Mouse (Mus musculus) limb, embryonic 15.5 days (tissue): ENCODE measurements around the gene Mfsd12. TPM values are rescaled to one million over a fixed set of nuclear protein-coding genes. Genes with fewer than 3 reads are reported as not detected.

Experiments used
- ATAC-seq: fragments of 200-750 bp; cut with Nextera tagmentation; 2 replicates; pipeline ENCODE4 v1.8.0; 2017; ENCODE audit warnings: low read depth, moderate TSS enrichment; ENCODE audit not compliant: insufficient number of reproducible peaks, low FRiP score, low TSS enrichment
- H3K27ac ChIP-seq: fragments of 300-500 bp; sonication (generic); 2 replicates; pipeline ENCODE4 v1.5.1; 2015; ENCODE audit warnings: moderate library complexity, mild to moderate bottlenecking, inconsistent platforms
- H3K27me3 ChIP-seq: fragments of 300-500 bp; sonication (generic); 2 replicates; pipeline ENCODE4 v1.6.1; 2015; ENCODE audit warnings: inconsistent platforms
- H3K36me3 ChIP-seq: fragments of 300-500 bp; sonication (generic); 2 replicates; pipeline ENCODE4 v1.6.1; 2015; ENCODE audit warnings: inconsistent platforms
- H3K4me1 ChIP-seq: fragments of 300-500 bp; sonication (generic); 2 replicates; pipeline ENCODE4 v1.6.1; 2015; ENCODE audit warnings: inconsistent platforms
- H3K4me2 ChIP-seq: fragments of 300-500 bp; sonication (generic); 2 replicates; pipeline ENCODE4 v1.6.1; 2015; ENCODE audit warnings: mild to moderate bottlenecking, inconsistent platforms
- H3K4me3 ChIP-seq: fragments of 300-500 bp; sonication (generic); 2 replicates; pipeline ENCODE4 v1.5.1; 2015; ENCODE audit warnings: mild to moderate bottlenecking, inconsistent platforms
- H3K9ac ChIP-seq: fragments of 300-500 bp; sonication (generic); 2 replicates; pipeline ENCODE4 v1.6.1; 2015; ENCODE audit warnings: inconsistent platforms
- H3K9me3 ChIP-seq: fragments of 300-500 bp; sonication (generic); 2 replicates; pipeline ENCODE4 v1.6.1; 2016; ENCODE audit warnings: inconsistent platforms
- WGBS: fragments of 180-500 bp; shearing (Covaris S2); methylation state at CpG from one replicate; pipeline ENCODE4 v1.1.7; 2015; 5-methylcytosine and 5-hydroxymethylcytosine counted together
- polyA plus RNA-seq: library from polyadenylated mRNA; unstranded; fragments of >200 nt; fragmentation: Nextera tagmentation; extraction: Ambion mirVana; gene quantifications from 2 replicates; pipeline ENCODE4 v1.2.1, GENCODE M21; 2015

Gene Mfsd12
- polyA plus RNA-seq, 1 experiment from 2014 or later: 13.3 TPM

GRCm38 (mm10) chr10:81360721-81361120 is 3.4 kb downstream of the Mfsd12 start:
- Histone ChIP-seq H3K4me2 (no peak overlapping the region), H3K36me3 (peaks cover 10% of the 10 kb centered on the region; the same call in 1 of the 2 replicates), H3K4me1 (peaks cover 63% of the 10 kb centered on the region), H3K27me3 (peaks cover 36% of the 10 kb centered on the region), H3K27ac (no peak overlapping the region), H3K4me3 (no peak overlapping the region), H3K9ac (no peak overlapping the region), H3K9me3 (no peaks in the 10 kb centered on the region)
- no peak for ATAC-seq
- 54% methylated on average over 8 of the region's 8 CpGs for WGBS

- H3K4me2 ChIP-seq: no peak overlapping the region
- H3K27me3 ChIP-seq: peaks cover 34% of the 10 kb centered on the region
- WGBS: 74% methylated on average over 12 of the region's 12 CpGs
- H3K9ac ChIP-seq: no peak overlapping the region
- peaks cover 55% of the 10 kb centered on the region for H3K4me1 ChIP-seq
- peaks cover 25% of the 10 kb centered on the region for H3K36me3 ChIP-seq
- no peak overlapping the region for H3K27ac ChIP-seq
- H3K9me3 ChIP-seq: no peaks in the 10 kb centered on the region
- no peak overlapping the region for H3K4me3 ChIP-seq
- no peak for ATAC-seq
Observed at GRCm38 (mm10) chr10:81362336-81362949, 5.2 kb downstream of the Mfsd12 start.

GRCm38 (mm10) chr10:81363436-81364346 is 6.4 kb downstream of the Mfsd12 start:
- peaks cover 34% of the 10 kb centered on the region for H3K27me3 ChIP-seq
- 13% methylated on average over 52 of the region's 54 CpGs for WGBS
- no peak for ATAC-seq
- H3K36me3 ChIP-seq: peaks cover 37% of the 10 kb centered on the region
- peaks cover 44% of the 10 kb centered on the region for H3K4me1 ChIP-seq
- peak overlapping the region; percentile 50 for H3K4me2 ChIP-seq
- H3K4me3 ChIP-seq: peak overlapping the region; percentile 32
- H3K27ac ChIP-seq: no peak overlapping the region
- H3K9ac ChIP-seq: peak overlapping the region; percentile 23; the same call in 1 of the 2 replicates
- no peaks in the 10 kb centered on the region for H3K9me3 ChIP-seq

- 14% methylated on average over 28 of the region's 28 CpGs for WGBS
- Histone ChIP-seq H3K27me3 (peaks cover 34% of the 10 kb centered on the region), H3K4me1 (peaks cover 39% of the 10 kb centered on the region), H3K4me2 (peak overlapping the region; percentile 50), H3K9ac (peak overlapping the region; percentile 23; the same call in 1 of the 2 replicates), H3K27ac (no peak overlapping the region; the same call in 1 of the 2 replicates), H3K9me3 (no peaks in the 10 kb centered on the region), H3K36me3 (peaks cover 46% of the 10 kb centered on the region), H3K4me3 (peak overlapping the region; percentile 32)
- ATAC-seq: no peak
Observed at GRCm38 (mm10) chr10:81364666-81365065, 7.4 kb downstream of the Mfsd12 start.

- Histone ChIP-seq H3K27ac (no peak overlapping the region), H3K36me3 (peaks cover 46% of the 10 kb centered on the region), H3K4me3 (no peak overlapping the region; the same call in 1 of the 2 replicates), H3K4me2 (peak overlapping the region; percentile 50; the same call in 1 of the 2 replicates), H3K9ac (no peak overlapping the region), H3K27me3 (peaks cover 34% of the 10 kb centered on the region), H3K4me1 (peaks cover 39% of the 10 kb centered on the region), H3K9me3 (no peaks in the 10 kb centered on the region)
- 40% methylated on average over 4 of the region's 4 CpGs for WGBS
- ATAC-seq: no peak
Observed at GRCm38 (mm10) chr10:81365073-81365472, 7.8 kb downstream of the Mfsd12 start.

- no peak within 1 kb of the TSS for H3K27ac ChIP-seq
- peak within 1 kb of the TSS; percentile 50 for H3K4me2 ChIP-seq
- H3K9ac ChIP-seq: peak within 1 kb of the TSS; percentile 23; the same call in 1 of the 2 replicates
- H3K36me3 ChIP-seq: peaks cover 52% of the 10 kb centered on the region
- H3K4me1 ChIP-seq: peaks cover 35% of the 10 kb centered on the region
- WGBS: 33% methylated on average over 12 of the region's 12 CpGs
- no peaks in the 10 kb centered on the region for H3K9me3 ChIP-seq
- H3K27me3 ChIP-seq: peaks cover 34% of the 10 kb centered on the region
- H3K4me3 ChIP-seq: peak within 1 kb of the TSS; percentile 32
- no peak for ATAC-seq
Observed at GRCm38 (mm10) chr10:81365672-81366476, 8.6 kb downstream of the Mfsd12 start, which contains the start of gene 4930404N11Rik. Gene 4930404N11Rik, minus strand, starts transcription at chr10:81365816.

GRCm38 (mm10) chr10:81366477-81367206 is 9.4 kb downstream of the Mfsd12 start:
- H3K36me3 ChIP-seq: peaks cover 59% of the 10 kb centered on the region
- WGBS: 82% methylated on average over 6 of the region's 6 CpGs
- H3K9ac ChIP-seq: no peak overlapping the region
- peaks cover 32% of the 10 kb centered on the region for H3K4me1 ChIP-seq
- no peak overlapping the region for H3K4me2 ChIP-seq
- ATAC-seq: no peak
- no peak overlapping the region for H3K27ac ChIP-seq
- H3K27me3 ChIP-seq: peaks cover 34% of the 10 kb centered on the region
- H3K9me3 ChIP-seq: no peaks in the 10 kb centered on the region
- no peak overlapping the region for H3K4me3 ChIP-seq

GRCm38 (mm10) chr10:81367207-81367495 is 9.9 kb downstream of the Mfsd12 start:
- Histone ChIP-seq H3K4me2 (no peak overlapping the region), H3K27ac (no peak overlapping the region), H3K9me3 (no peaks in the 10 kb centered on the region), H3K36me3 (peaks cover 64% of the 10 kb centered on the region), H3K4me1 (peaks cover 32% of the 10 kb centered on the region), H3K9ac (no peak overlapping the region), H3K4me3 (no peak overlapping the region), H3K27me3 (peaks cover 34% of the 10 kb centered on the region)
- WGBS: 73% methylated on average over 6 of the region's 6 CpGs
- ATAC-seq: no peak

GRCm38 (mm10) chr10:81375322-81375721 is 18.0 kb downstream of the Mfsd12 start:
- ATAC-seq: no peak
- no peak overlapping the region for H3K4me2 ChIP-seq
- H3K36me3 ChIP-seq: peaks cover 51% of the 10 kb centered on the region
- H3K27me3 ChIP-seq: no peaks in the 10 kb centered on the region
- H3K27ac ChIP-seq: no peak overlapping the region
- no peaks in the 10 kb centered on the region for H3K9me3 ChIP-seq
- no peak overlapping the region for H3K4me3 ChIP-seq
- no peak overlapping the region for H3K9ac ChIP-seq
- WGBS: 93% methylated on average over 10 of the region's 10 CpGs
- peaks cover 26% of the 10 kb centered on the region for H3K4me1 ChIP-seq

GRCm38 (mm10) chr10:81376561-81377361 is 19.5 kb downstream of the Mfsd12 start:
- ATAC-seq: no peak
- peak overlapping the region; percentile 82 for H3K4me3 ChIP-seq
- H3K27ac ChIP-seq: peak overlapping the region; percentile 54; the same call in 1 of the 2 replicates
- 25% methylated on average over 6 of the region's 6 CpGs for WGBS
- peak overlapping the region; percentile 83 for H3K9ac ChIP-seq
- no peaks in the 10 kb centered on the region for H3K27me3 ChIP-seq
- H3K9me3 ChIP-seq: no peaks in the 10 kb centered on the region
- H3K4me1 ChIP-seq: peaks cover 26% of the 10 kb centered on the region
- H3K4me2 ChIP-seq: peak overlapping the region; percentile 60
- H3K36me3 ChIP-seq: peaks cover 37% of the 10 kb centered on the region
